Mouse (Mus musculus): ENCODE data around the gene Rrh. TPM values are rescaled to one million over a fixed set of nuclear protein-coding genes. Genes with fewer than 3 reads are reported as not detected.
"Not testable (repeated sequence)": the region's sequence is repeated elsewhere in the genome, so short reads cannot be mapped to it uniquely, and the experiment has no call there.

The Rrh gene
- total and polyA plus RNA-seq, 3 experiments = 0.08 to 0.30 TPM; not detected in 1

GRCm38 (mm10) chr3:129766971-129767794 lies 55.2 kb downstream of the Rrh start:
- H3K9me3 ChIP-seq (replicated peaks; ENCODE audit: low read length) = no peaks in the 10 kb centered on the region
- TF ChIP-seq MYC (IDR thresholded peaks at IDR 0.05; ENCODE audit: low read depth, low read length) (no peak), NELFE (IDR thresholded peaks at IDR 0.05; ENCODE audit: low read depth, low read length) (no peak), JUN (IDR thresholded peaks at IDR 0.05; ENCODE audit: insufficient read depth, low read depth, low read length) (no peak), ZNF384 (IDR thresholded peaks at IDR 0.05; ENCODE audit: low read depth, low read length) (no peak), MXI1 (IDR thresholded peaks at IDR 0.05; ENCODE audit: low read depth, low read length) (no peak)
- H3K4me2 ChIP-seq (ENCODE audit: insufficient read depth, low read depth, poor library complexity, severe bottlenecking) = no peak overlapping the region
- H3K9ac ChIP-seq (ENCODE audit: insufficient read depth, low read depth) = no peak overlapping the region
- H3K36me3 ChIP-seq (replicated peaks in 1 of 2; ENCODE audit: control insufficient read depth in 1 of 2, insufficient read depth in 1 of 2, low read length in 1 of 2) = no peaks in the 10 kb centered on the region
- no peak overlapping the region for H3K4me3 ChIP-seq (replicated peaks in 1 of 3; ENCODE audit: low read depth in 2 of 3, low read length in 2 of 3, poor library complexity in 1 of 3)
- DNase-seq (ENCODE audit: extremely low read depth) = no peak
- in situ Hi-C loops (cut with MboI; ENCODE audit: low pct_ligation_motif_present, low pct_unique_long_range_greater_than_20kb, low sequenced_read_pairs) = no loop called here
- dilution Hi-C loops (cut with MboI; ENCODE audit: extremely low pct_ligation_motif_present, extremely low pct_unique_long_range_greater_than_20kb, low sequenced_read_pairs) = no loop called here
- H3K4me1 ChIP-seq (ENCODE audit: control insufficient read depth in 1 of 2, insufficient read depth in 2 of 2) = peaks cover 0 to 3% of the 10 kb centered on the region in 2 experiments; a peak in 1 of 4 replicates
- H3K79me2 ChIP-seq (replicated peaks; ENCODE audit: control insufficient read depth, extremely low read depth, insufficient read depth, poor library complexity, severe bottlenecking) = no peaks in the 10 kb centered on the region
- no peaks in the 10 kb centered on the region for H3K27me3 ChIP-seq (replicated peaks)
- no peak overlapping the region for H3K27ac ChIP-seq (ENCODE audit: insufficient read depth, low read depth)

GRCm38 (mm10) chr3:129766106-129766505 lies 56.3 kb downstream of the Rrh start:
- TF ChIP-seq HCFC1 (IDR thresholded peaks at IDR 0.05; ENCODE audit: low read depth, low read length) = no peak
- no peak for TF ChIP-seq MAFK (IDR thresholded peaks at IDR 0.05; ENCODE audit: insufficient replicate concordance, low read length)
- Histone ChIP-seq H3K4me3 (replicated peaks in 1 of 3; ENCODE audit: low read depth in 2 of 3, low read length in 2 of 3, poor library complexity in 1 of 3) (no peak overlapping the region), H3K36me3 (replicated peaks in 1 of 2; ENCODE audit: control insufficient read depth in 1 of 2, insufficient read depth in 1 of 2, low read length in 1 of 2) (no peaks in the 10 kb centered on the region), H3K9me3 (replicated peaks; ENCODE audit: low read length) (no peaks in the 10 kb centered on the region), H3K9ac (ENCODE audit: insufficient read depth, low read depth) (no peak overlapping the region), H3K27me3 (replicated peaks) (no peaks in the 10 kb centered on the region), H3K27ac (ENCODE audit: insufficient read depth, low read depth) (no peak overlapping the region), H3K4me2 (ENCODE audit: insufficient read depth, low read depth, poor library complexity, severe bottlenecking) (no peak overlapping the region), H3K4me1 (ENCODE audit: control insufficient read depth in 1 of 2, insufficient read depth in 2 of 2) (no peaks in the 10 kb centered on the region), H3K79me2 (replicated peaks; ENCODE audit: control insufficient read depth, extremely low read depth, insufficient read depth, poor library complexity, severe bottlenecking) (no peaks in the 10 kb centered on the region)
- in situ Hi-C loops (cut with MboI; ENCODE audit: low pct_ligation_motif_present, low pct_unique_long_range_greater_than_20kb, low sequenced_read_pairs) = no loop called here
- DNase-seq (ENCODE audit: extremely low read depth) = no peak
- dilution Hi-C loops (cut with MboI; ENCODE audit: extremely low pct_ligation_motif_present, extremely low pct_unique_long_range_greater_than_20kb, low sequenced_read_pairs) = no loop called here

- H3K9me3 ChIP-seq (replicated peaks; ENCODE audit: low read length); DNase-seq (ENCODE audit: extremely low read depth); H3K4me1 ChIP-seq (ENCODE audit: control insufficient read depth in 1 of 2, insufficient read depth in 2 of 2); H3K4me3 ChIP-seq (replicated peaks in 1 of 3; ENCODE audit: low read depth in 2 of 3, low read length in 2 of 3, poor library complexity in 1 of 3); H3K27ac ChIP-seq (ENCODE audit: insufficient read depth, low read depth); in situ Hi-C loops (cut with MboI; ENCODE audit: low pct_ligation_motif_present, low pct_unique_long_range_greater_than_20kb, low sequenced_read_pairs); H3K36me3 ChIP-seq (replicated peaks in 1 of 2; ENCODE audit: control insufficient read depth in 1 of 2, insufficient read depth in 1 of 2, low read length in 1 of 2); H3K4me2 ChIP-seq (ENCODE audit: insufficient read depth, low read depth, poor library complexity, severe bottlenecking); dilution Hi-C loops (cut with MboI; ENCODE audit: extremely low pct_ligation_motif_present, extremely low pct_unique_long_range_greater_than_20kb, low sequenced_read_pairs); H3K79me2 ChIP-seq (replicated peaks; ENCODE audit: control insufficient read depth, extremely low read depth, insufficient read depth, poor library complexity, severe bottlenecking); H3K27me3 ChIP-seq (replicated peaks); H3K9ac ChIP-seq (ENCODE audit: insufficient read depth, low read depth): not testable (repeated sequence)
Observed at GRCm38 (mm10) chr3:129757599-129757998, 64.8 kb downstream of the Rrh start.
